Comparison of ENCODE assay signal across 7 mouse cellular contexts in the genomic region with DNA sequence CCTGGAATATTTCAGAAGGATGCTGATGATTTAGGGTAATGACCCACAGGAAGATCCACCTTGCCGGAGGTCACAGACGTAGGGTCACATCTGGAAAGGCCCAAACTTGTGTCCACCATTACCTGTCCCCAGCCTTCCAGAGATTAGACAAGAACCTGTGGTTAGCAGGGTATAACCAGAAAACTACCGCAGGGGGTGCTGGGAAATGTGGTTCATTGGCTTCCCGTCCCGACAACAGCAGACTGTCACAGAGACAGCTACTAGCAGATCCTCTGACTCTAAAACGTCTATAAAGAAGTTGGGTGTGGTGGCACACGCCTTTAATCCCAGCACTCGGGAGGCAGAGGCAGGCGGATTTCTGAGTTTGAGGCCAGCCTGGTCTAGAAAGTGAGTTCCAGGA.
"Had no signal": no experiment of that assay in that cellular context is flagged by ENCODE, and none has a peak within 500 bp of the region (broad histone marks: within the 10 kb centered on the region; RNA-seq: fewer than 3 reads in every experiment).

No protein-coding gene starts in this region.

- DNase-seq: kidney, adult 2 months; kidney, postnatal 14 days; liver; liver, embryonic 13.5 days; liver, postnatal 0 days; lung, postnatal 14 days; midbrain, embryonic 14.5 days had no signal
